Mouse (Mus musculus): Measurements from ENCODE around the gene Castor1. TPM values are rescaled to one million over a fixed set of nuclear protein-coding genes. Genes with fewer than 3 reads are reported as not detected.

The Castor1 gene
- polyA plus RNA-seq, 1 experiment from 2014 or later, result 1.5 TPM

DNA sequence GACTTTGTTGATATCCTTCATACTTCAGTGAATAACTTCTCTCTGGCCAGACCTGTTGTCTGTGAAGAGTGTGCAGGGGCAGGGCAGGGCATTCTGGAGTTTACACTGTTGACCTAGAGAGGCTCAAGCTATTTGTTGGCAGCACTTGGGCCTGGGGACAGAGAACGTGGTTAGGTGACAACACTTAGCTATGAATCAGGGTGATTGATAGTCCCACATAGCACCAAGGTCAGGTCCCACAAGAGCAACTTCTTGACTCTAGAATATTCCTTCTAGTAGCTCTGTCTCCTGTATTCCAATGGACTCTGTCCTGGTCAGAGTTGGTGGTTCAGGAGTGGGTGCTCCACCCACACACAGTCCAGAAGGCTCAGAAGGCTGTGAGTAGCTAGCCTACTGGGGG lies 7.2 kb upstream of the Castor1 start:
- DNase-seq (ENCODE audit: low spot score) (no peak), ATAC-seq (ENCODE audit: insufficient number of reproducible peaks, low FRiP score, low TSS enrichment, low read depth) (no peak)
- Histone ChIP-seq H3K4me1 (ENCODE audit: control insufficient read depth, insufficient read depth, low read length) (no peaks in the 10 kb centered on the region), H3K27ac (replicated peaks; ENCODE audit: low read depth, low read length) (no peak overlapping the region), H3K27me3 (ENCODE audit: control insufficient read depth, insufficient read depth, low read length) (no peaks in the 10 kb centered on the region), H3K36me3 (ENCODE audit: control insufficient read depth, insufficient read depth, low read length) (no peaks in the 10 kb centered on the region; the same call in 1 of the 2 replicates), H3K9me3 (ENCODE audit: control insufficient read depth, low read length) (no peaks in the 10 kb centered on the region), H3K9ac (ENCODE audit: low read length) (no peak overlapping the region), H3K4me3 (ENCODE audit: low read depth, low read length) (no peak overlapping the region), H3K4me2 (ENCODE audit: low read depth, severe bottlenecking) (no peak overlapping the region)
- WGBS, result 57% methylated on average over 1 of the region's 1 CpGs

DNA sequence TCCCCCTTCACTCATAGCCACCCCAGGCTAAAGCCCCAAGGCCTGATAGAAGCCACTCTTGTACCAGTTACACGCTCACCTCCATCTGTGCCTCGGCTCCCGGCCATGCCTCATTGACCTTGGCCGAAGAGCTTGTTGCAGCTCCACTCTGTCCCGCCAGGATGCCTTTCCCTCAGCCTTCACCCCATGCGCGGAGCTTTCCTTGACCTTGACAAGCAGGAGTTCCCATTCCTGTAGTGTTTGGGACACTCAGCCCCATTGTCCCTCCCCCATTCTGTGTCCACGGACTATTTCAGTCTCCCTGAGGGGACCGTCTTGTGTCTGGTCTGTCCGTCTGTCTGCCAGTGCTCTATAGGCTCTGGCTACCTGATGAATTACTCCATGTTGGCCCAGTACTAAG lies 4.9 kb upstream of the Castor1 start:
- Histone ChIP-seq H3K9ac (ENCODE audit: low read length) (no peak overlapping the region), H3K9me3 (ENCODE audit: control insufficient read depth, low read length) (no peaks in the 10 kb centered on the region), H3K4me2 (ENCODE audit: low read depth, severe bottlenecking) (no peak overlapping the region), H3K4me1 (ENCODE audit: control insufficient read depth, insufficient read depth, low read length) (no peaks in the 10 kb centered on the region), H3K27me3 (ENCODE audit: control insufficient read depth, insufficient read depth, low read length) (no peaks in the 10 kb centered on the region), H3K4me3 (ENCODE audit: low read depth, low read length) (no peak overlapping the region), H3K27ac (replicated peaks; ENCODE audit: low read depth, low read length) (no peak overlapping the region), H3K36me3 (ENCODE audit: control insufficient read depth, insufficient read depth, low read length) (no peaks in the 10 kb centered on the region; the same call in 1 of the 2 replicates)
- ATAC-seq (ENCODE audit: insufficient number of reproducible peaks, low FRiP score, low TSS enrichment, low read depth) (no peak), DNase-seq (ENCODE audit: low spot score) (no peak)
- 92% methylated on average over 10 of the region's 10 CpGs for WGBS

DNA sequence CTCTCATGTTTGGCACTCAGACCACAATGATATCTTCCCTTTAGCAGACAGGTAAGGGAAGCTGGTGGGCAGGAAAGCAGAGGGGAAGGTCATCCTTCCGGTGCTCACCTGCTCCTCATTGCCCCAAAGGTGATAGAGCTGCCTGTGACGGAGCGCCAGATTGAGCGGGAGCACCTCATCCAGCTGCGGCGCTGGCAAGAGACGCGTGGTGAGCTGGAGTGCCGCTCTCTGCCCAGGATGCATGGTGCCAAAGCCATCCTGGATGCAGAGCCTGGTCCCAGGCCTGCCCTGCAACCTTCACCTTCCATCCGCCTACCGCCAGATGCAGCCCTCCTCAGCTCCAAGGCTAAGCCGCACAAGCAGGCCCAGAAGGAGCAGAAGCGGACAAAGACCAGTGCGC lies 3.5 kb upstream of the Castor1 start:
- Histone ChIP-seq H3K4me2 (ENCODE audit: low read depth, severe bottlenecking) (no peak overlapping the region), H3K27me3 (ENCODE audit: control insufficient read depth, insufficient read depth, low read length) (peaks cover 9% of the 10 kb centered on the region), H3K4me1 (ENCODE audit: control insufficient read depth, insufficient read depth, low read length) (no peaks in the 10 kb centered on the region), H3K4me3 (ENCODE audit: low read depth, low read length) (no peak overlapping the region), H3K27ac (replicated peaks; ENCODE audit: low read depth, low read length) (no peak overlapping the region), H3K9ac (ENCODE audit: low read length) (no peak overlapping the region), H3K36me3 (ENCODE audit: control insufficient read depth, insufficient read depth, low read length) (no peaks in the 10 kb centered on the region; the same call in 1 of the 2 replicates), H3K9me3 (ENCODE audit: control insufficient read depth, low read length) (no peaks in the 10 kb centered on the region)
- 95% methylated on average over 14 of the region's 14 CpGs for WGBS
- no peak for DNase-seq (ENCODE audit: low spot score)
- no peak for ATAC-seq (ENCODE audit: insufficient number of reproducible peaks, low FRiP score, low TSS enrichment, low read depth)

DNA sequence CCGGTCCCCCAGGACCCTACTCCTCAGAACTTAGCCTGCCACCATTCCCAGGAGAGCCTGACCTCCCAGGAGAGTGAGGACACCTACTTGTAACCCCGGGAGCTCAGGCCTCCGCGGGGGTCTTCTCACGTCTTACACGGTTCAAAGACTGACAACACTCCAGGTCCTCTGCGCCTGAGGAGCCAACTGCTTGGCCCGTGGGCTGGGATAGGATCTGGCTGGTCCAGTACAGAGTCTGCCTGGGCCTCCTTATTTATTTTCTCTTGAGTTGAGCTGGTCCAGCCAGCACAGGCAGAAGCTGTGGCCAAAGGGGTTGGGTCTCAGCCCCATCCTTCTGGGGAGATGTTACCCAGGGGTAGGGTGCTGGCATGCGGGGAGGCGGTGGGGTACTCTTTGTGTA lies 3.0 kb upstream of the Castor1 start:
- ATAC-seq (ENCODE audit: insufficient number of reproducible peaks, low FRiP score, low TSS enrichment, low read depth), result no peak
- no peaks in the 10 kb centered on the region; the same call in 1 of the 2 replicates for H3K36me3 ChIP-seq (ENCODE audit: control insufficient read depth, insufficient read depth, low read length)

DNA sequence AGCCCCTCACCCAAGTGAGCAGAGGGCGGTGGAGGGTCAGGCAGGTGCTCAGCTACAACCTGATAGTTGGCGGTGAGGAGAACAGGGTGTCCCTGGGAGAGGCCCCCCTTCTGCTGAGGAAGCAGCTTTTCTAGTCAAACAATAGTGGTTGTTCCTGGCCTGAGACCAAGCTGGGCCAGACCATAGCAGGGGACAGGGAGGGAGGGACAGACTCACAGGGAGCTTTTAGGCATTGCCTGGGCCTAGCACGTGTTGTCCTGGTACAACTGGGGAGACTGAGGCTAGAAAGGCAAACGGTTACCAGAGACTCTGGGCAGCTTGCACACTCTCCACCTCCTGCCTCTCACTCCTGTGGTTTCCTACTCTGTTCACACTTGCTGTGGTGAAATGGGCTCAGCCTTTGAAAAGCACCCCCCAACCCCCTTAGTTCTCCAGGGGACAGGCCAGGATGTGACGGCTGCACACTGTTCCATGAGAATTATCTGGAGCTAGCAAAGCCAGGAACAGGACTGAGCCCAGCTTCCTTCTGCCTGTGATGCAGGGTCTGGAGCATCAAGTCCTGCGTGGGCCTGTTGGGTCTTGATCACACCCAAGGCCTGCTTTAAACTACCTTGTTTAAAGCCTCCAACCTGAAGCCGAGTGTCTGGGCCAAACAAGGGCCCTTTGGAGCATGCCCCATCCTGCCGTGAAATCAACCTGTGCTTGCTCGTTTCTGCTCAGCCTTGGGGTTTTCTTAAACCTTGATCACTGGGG lies 1.6 kb upstream of the Castor1 start:
- no peaks in the 10 kb centered on the region; the same call in 1 of the 2 replicates for H3K36me3 ChIP-seq (ENCODE audit: control insufficient read depth, insufficient read depth, low read length)
- no peak overlapping the region for H3K4me2 ChIP-seq (ENCODE audit: low read depth, severe bottlenecking)
- DNase-seq (ENCODE audit: low spot score) (no peak), ATAC-seq (ENCODE audit: insufficient number of reproducible peaks, low FRiP score, low TSS enrichment, low read depth) (no peak)
- peaks cover 9% of the 10 kb centered on the region for H3K27me3 ChIP-seq (ENCODE audit: control insufficient read depth, insufficient read depth, low read length)
- no peak overlapping the region for H3K9ac ChIP-seq (ENCODE audit: low read length)
- H3K4me3 ChIP-seq (ENCODE audit: low read depth, low read length), result no peak overlapping the region
- 79% methylated on average over 9 of the region's 9 CpGs for WGBS
- H3K9me3 ChIP-seq (ENCODE audit: control insufficient read depth, low read length), result no peaks in the 10 kb centered on the region
- H3K4me1 ChIP-seq (ENCODE audit: control insufficient read depth, insufficient read depth, low read length), result no peaks in the 10 kb centered on the region
- no peak overlapping the region for H3K27ac ChIP-seq (replicated peaks; ENCODE audit: low read depth, low read length)

More for the DNA sequence above, 3.0 kb upstream of the Castor1 start:
- no peaks in the 10 kb centered on the region for H3K4me1 ChIP-seq (ENCODE audit: control insufficient read depth, insufficient read depth, low read length)
- no peaks in the 10 kb centered on the region for H3K9me3 ChIP-seq (ENCODE audit: control insufficient read depth, low read length)
- no peak overlapping the region for H3K27ac ChIP-seq (replicated peaks; ENCODE audit: low read depth, low read length)
- 79% methylated on average over 10 of the region's 10 CpGs for WGBS
- H3K4me2 ChIP-seq (ENCODE audit: low read depth, severe bottlenecking), result no peak overlapping the region
- peaks cover 9% of the 10 kb centered on the region for H3K27me3 ChIP-seq (ENCODE audit: control insufficient read depth, insufficient read depth, low read length)
- DNase-seq (ENCODE audit: low spot score), result no peak
- no peak overlapping the region for H3K4me3 ChIP-seq (ENCODE audit: low read depth, low read length)
- H3K9ac ChIP-seq (ENCODE audit: low read length), result no peak overlapping the region

DNA sequence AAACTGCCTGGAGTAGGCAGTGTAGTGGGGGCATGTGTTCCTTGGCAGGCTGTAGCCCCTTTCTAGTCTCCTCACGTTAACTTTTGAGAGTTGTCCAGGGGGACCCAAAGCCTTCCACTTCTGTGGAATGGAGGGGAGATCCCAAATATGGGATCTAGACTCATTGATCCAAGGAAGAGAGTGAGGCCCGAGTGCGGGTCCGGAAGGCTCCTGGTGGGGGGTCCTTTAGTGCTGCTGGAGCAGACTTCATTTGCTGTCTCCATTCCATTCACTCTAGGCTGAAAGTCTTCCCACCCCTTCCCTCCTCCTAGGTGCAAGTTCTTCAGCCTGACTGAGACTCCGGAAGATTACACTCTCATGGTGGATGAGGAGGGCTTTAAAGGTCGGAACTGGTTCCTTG lies 612 bp downstream of the Castor1 start:
- no peak for DNase-seq (ENCODE audit: low spot score)
- ATAC-seq (ENCODE audit: insufficient number of reproducible peaks, low FRiP score, low TSS enrichment, low read depth), result no peak
- H3K9me3 ChIP-seq (ENCODE audit: control insufficient read depth, low read length), result no peaks in the 10 kb centered on the region
- H3K36me3 ChIP-seq (ENCODE audit: control insufficient read depth, insufficient read depth, low read length), result no peaks in the 10 kb centered on the region; the same call in 1 of the 2 replicates
- 8% methylated on average over 6 of the region's 6 CpGs for WGBS
- peak overlapping the region; percentile 13; the same call in 1 of the 2 replicates for H3K9ac ChIP-seq (ENCODE audit: low read length)
- no peak overlapping the region for H3K27ac ChIP-seq (replicated peaks; ENCODE audit: low read depth, low read length)
- peak overlapping the region; percentile 43 for H3K4me3 ChIP-seq (ENCODE audit: low read depth, low read length)
- peak overlapping the region; percentile 84 for H3K4me2 ChIP-seq (ENCODE audit: low read depth, severe bottlenecking)
- no peaks in the 10 kb centered on the region for H3K4me1 ChIP-seq (ENCODE audit: control insufficient read depth, insufficient read depth, low read length)
- H3K27me3 ChIP-seq (ENCODE audit: control insufficient read depth, insufficient read depth, low read length), result peaks cover 9% of the 10 kb centered on the region

DNA sequence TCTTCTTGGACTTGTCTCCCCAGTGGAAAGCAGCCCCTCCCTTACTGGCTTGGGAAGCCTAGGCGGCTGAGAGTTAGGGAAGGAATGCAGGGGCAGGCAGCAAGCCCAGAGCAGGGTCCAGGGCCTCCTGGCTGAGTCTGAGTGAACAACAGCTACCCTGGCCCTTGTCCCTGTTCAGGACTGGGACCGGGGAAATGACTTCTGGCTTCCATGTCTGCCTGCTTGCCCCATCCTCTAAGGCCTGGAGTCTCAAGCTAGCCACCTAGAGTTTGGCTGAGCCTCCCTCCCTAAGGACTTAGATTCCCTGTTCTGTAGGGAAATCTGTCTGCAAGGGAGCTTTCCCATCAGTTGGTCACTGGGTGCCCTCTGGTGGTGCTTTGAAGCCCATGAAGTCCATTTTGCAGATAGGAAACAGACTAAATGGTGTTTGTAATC lies 1.3 kb downstream of the Castor1 start:
- whole genome bisulfite sequencing, result 15% methylated on average over 2 of the region's 2 CpGs
- Histone ChIP-seq H3K27me3 (ENCODE audit: control insufficient read depth, insufficient read depth, low read length) (peaks cover 9% of the 10 kb centered on the region), H3K4me2 (ENCODE audit: low read depth, severe bottlenecking) (no peak overlapping the region), H3K27ac (replicated peaks; ENCODE audit: low read depth, low read length) (no peak overlapping the region), H3K36me3 (ENCODE audit: control insufficient read depth, insufficient read depth, low read length) (no peaks in the 10 kb centered on the region; the same call in 1 of the 2 replicates), H3K9ac (ENCODE audit: low read length) (no peak overlapping the region), H3K4me3 (ENCODE audit: low read depth, low read length) (no peak overlapping the region), H3K4me1 (ENCODE audit: control insufficient read depth, insufficient read depth, low read length) (no peaks in the 10 kb centered on the region), H3K9me3 (ENCODE audit: control insufficient read depth, low read length) (no peaks in the 10 kb centered on the region)
- ATAC-seq (ENCODE audit: insufficient number of reproducible peaks, low FRiP score, low TSS enrichment, low read depth) (no peak), DNase-seq (ENCODE audit: low spot score) (peak; percentile 54)

DNA sequence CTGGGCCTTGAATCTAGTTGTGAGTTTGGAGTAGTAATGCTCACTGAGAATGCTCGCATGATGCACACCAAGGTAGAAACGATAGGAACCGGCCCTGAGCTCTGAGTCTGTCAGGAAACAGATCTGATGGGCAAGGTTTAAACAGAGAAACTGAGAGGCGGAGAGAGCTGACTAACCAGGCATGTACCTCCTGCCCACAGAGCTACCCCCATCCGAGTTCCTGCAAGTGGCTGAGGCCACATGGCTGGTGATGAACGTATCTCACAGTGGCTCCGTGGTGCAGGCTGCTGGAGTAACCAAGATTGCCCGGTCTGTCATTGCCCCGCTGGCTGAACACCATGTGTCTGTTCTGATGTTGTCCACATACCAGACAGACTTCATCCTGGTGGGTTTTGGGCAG lies 1.9 kb downstream of the Castor1 start:
- ATAC-seq (ENCODE audit: insufficient number of reproducible peaks, low FRiP score, low TSS enrichment, low read depth) (no peak), DNase-seq (ENCODE audit: low spot score) (no peak)
- Histone ChIP-seq H3K9me3 (ENCODE audit: control insufficient read depth, low read length) (no peaks in the 10 kb centered on the region), H3K4me2 (ENCODE audit: low read depth, severe bottlenecking) (no peak overlapping the region), H3K4me1 (ENCODE audit: control insufficient read depth, insufficient read depth, low read length) (no peaks in the 10 kb centered on the region), H3K27ac (replicated peaks; ENCODE audit: low read depth, low read length) (no peak overlapping the region), H3K9ac (ENCODE audit: low read length) (no peak overlapping the region), H3K27me3 (ENCODE audit: control insufficient read depth, insufficient read depth, low read length) (peaks cover 9% of the 10 kb centered on the region), H3K36me3 (ENCODE audit: control insufficient read depth, insufficient read depth, low read length) (no peaks in the 10 kb centered on the region; the same call in 1 of the 2 replicates), H3K4me3 (ENCODE audit: low read depth, low read length) (no peak overlapping the region)
- WGBS, result 69% methylated on average over 9 of the region's 9 CpGs
